Mouse (Mus musculus): ENCODE measurements around the gene Dscaml1.

DNA sequence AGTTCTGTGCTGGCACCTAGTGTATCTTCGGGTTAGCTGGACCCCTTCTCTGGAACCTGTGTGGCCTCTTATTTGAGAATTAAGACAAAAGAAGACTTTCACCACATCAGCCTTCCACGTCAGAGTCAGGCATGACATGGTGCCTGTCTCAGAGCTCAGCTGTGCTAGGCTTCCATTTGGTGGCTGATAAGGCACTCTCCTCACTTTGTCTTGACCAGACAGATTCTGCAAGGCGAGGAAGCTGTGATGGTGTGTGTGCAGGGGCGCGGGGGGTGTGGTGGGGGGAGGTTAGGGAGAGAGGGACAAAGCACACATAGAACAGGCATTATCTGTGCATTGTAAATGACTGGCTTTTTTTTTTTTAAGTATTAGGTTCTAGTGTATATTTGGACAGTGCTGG is 3.0 kb downstream of the Dscaml1 start:
- no peak for TF ChIP-seq CTCF (IDR thresholded peaks at IDR 0.05; ENCODE audit: extremely low read depth, insufficient read depth, insufficient read length, insufficient replicate concordance)
- no peak for TF ChIP-seq POLR2A (IDR thresholded peaks at IDR 0.05; ENCODE audit: low read depth, low read length)
